Mouse (Mus musculus): ENCODE results near the gene Dpp7. TPM values are rescaled to one million over a fixed set of nuclear protein-coding genes. Genes with fewer than 3 reads are reported as not detected.

Dpp7 gene
- polyA plus RNA-seq, 1 experiment from 2014 or later, result 24.2 TPM

- WGBS, result 4% methylated on average over 41 of the region's 45 CpGs
- H3K27me3 ChIP-seq (replicated peaks), result peaks cover 59% of the 10 kb centered on the region
- peak overlapping the region; percentile 32; the same call in 1 of the 2 replicates for H3K9ac ChIP-seq (replicated peaks)
- H3K4me1 ChIP-seq, result peaks cover 9% of the 10 kb centered on the region
- no peak overlapping the region for H3K27ac ChIP-seq (replicated peaks)
- peak overlapping the region; percentile 36 for H3K4me3 ChIP-seq (replicated peaks)
- H3K4me2 ChIP-seq, result peak overlapping the region; percentile 68
- no peaks in the 10 kb centered on the region for H3K9me3 ChIP-seq (replicated peaks)
- ATAC-seq (ENCODE audit: low FRiP score), result peak; percentile 73
- peaks cover 64% of the 10 kb centered on the region for H3K36me3 ChIP-seq
These were observed 51.3 kb downstream of the Dpp7 start for GRCm38 (mm10) chr2:25304657-25305541.

- no peak for ATAC-seq (ENCODE audit: low FRiP score)
- H3K27me3 ChIP-seq (replicated peaks), result peaks cover 54% of the 10 kb centered on the region
- H3K4me2 ChIP-seq, result peak overlapping the region; percentile 68
- H3K4me3 ChIP-seq (replicated peaks), result peak overlapping the region; percentile 36; the same call in 1 of the 2 replicates
- no peak overlapping the region for H3K27ac ChIP-seq (replicated peaks)
- no peaks in the 10 kb centered on the region for H3K9me3 ChIP-seq (replicated peaks)
- WGBS, result 70% methylated on average over 7 of the region's 7 CpGs
- H3K4me1 ChIP-seq, result peaks cover 9% of the 10 kb centered on the region
- no peak overlapping the region for H3K9ac ChIP-seq (replicated peaks)
- H3K36me3 ChIP-seq, result peaks cover 57% of the 10 kb centered on the region
These were observed 52.1 kb downstream of the Dpp7 start for GRCm38 (mm10) chr2:25303931-25304656.

GRCm38 (mm10) chr2:25303452-25303851 is 52.7 kb downstream of the Dpp7 start:
- Histone ChIP-seq H3K9me3 (replicated peaks) (no peaks in the 10 kb centered on the region), H3K27ac (replicated peaks) (no peak overlapping the region), H3K4me1 (peaks cover 9% of the 10 kb centered on the region), H3K4me2 (no peak overlapping the region), H3K9ac (replicated peaks) (no peak overlapping the region), H3K4me3 (replicated peaks) (no peak overlapping the region), H3K27me3 (replicated peaks) (peaks cover 49% of the 10 kb centered on the region), H3K36me3 (peaks cover 53% of the 10 kb centered on the region)
- 73% methylated on average over 3 of the region's 3 CpGs for WGBS
- no peak for ATAC-seq (ENCODE audit: low FRiP score)

Other genes with a start within 250 kb of the Dpp7 start
- gene Nrarp, start 175.6 kb downstream of the Dpp7 start, polyA plus RNA-seq (2015; fragmentation: Nextera tagmentation; extraction: Ambion mirVana), result 15.0 and 16.8 TPM in 2 replicates
- gene Tor4a, start 159.5 kb downstream of the Dpp7 start, polyA plus RNA-seq (2015; fragmentation: Nextera tagmentation; extraction: Ambion mirVana), result 1.6 and 5.9 TPM in 2 replicates
- 101 and 105 TPM in 2 replicates for gene Nelfb, start 144.9 kb downstream of the Dpp7 start, polyA plus RNA-seq (2015; fragmentation: Nextera tagmentation; extraction: Ambion mirVana)
- not detected in 2 replicates for gene Stpg3, start 141.7 kb downstream of the Dpp7 start, polyA plus RNA-seq (2015; fragmentation: Nextera tagmentation; extraction: Ambion mirVana)
- gene Fam166a, start 137.6 kb downstream of the Dpp7 start, polyA plus RNA-seq (2015; fragmentation: Nextera tagmentation; extraction: Ambion mirVana), result not detected in 2 replicates
- 462 and 502 TPM in 2 replicates for gene Tubb4b, start 131.7 kb downstream of the Dpp7 start, polyA plus RNA-seq (2015; fragmentation: Nextera tagmentation; extraction: Ambion mirVana)
- not detected in 2 replicates for gene Slc34a3, start 122.0 kb downstream of the Dpp7 start, polyA plus RNA-seq (2015; fragmentation: Nextera tagmentation; extraction: Ambion mirVana)
- not detected in 2 replicates for gene Rnf224, start 119.6 kb downstream of the Dpp7 start, polyA plus RNA-seq (2015; fragmentation: Nextera tagmentation; extraction: Ambion mirVana)
- gene Rnf208, start 114.1 kb downstream of the Dpp7 start, polyA plus RNA-seq (2015; fragmentation: Nextera tagmentation; extraction: Ambion mirVana), result 158 and 190 TPM in 2 replicates
- 0.36 and 0.47 TPM in 2 replicates for gene Cysrt1, start 113.9 kb downstream of the Dpp7 start, polyA plus RNA-seq (2015; fragmentation: Nextera tagmentation; extraction: Ambion mirVana)
- 4.3 and 4.6 TPM in 2 replicates for gene AL732309.1, start 109.5 kb downstream of the Dpp7 start, polyA plus RNA-seq (2015; fragmentation: Nextera tagmentation; extraction: Ambion mirVana)
- 17.5 and 17.7 TPM in 2 replicates for gene Tmem203, start 100.9 kb downstream of the Dpp7 start, polyA plus RNA-seq (2015; fragmentation: Nextera tagmentation; extraction: Ambion mirVana)
- gene Tprn, start 93.7 kb downstream of the Dpp7 start, polyA plus RNA-seq (2015; fragmentation: Nextera tagmentation; extraction: Ambion mirVana), result 14.8 and 16.3 TPM in 2 replicates
- gene Ssna1, start 83.9 kb downstream of the Dpp7 start, polyA plus RNA-seq (2015; fragmentation: Nextera tagmentation; extraction: Ambion mirVana), result 177 and 183 TPM in 2 replicates
- 125 and 129 TPM in 2 replicates for gene Anapc2, start 83.9 kb downstream of the Dpp7 start, polyA plus RNA-seq (2015; fragmentation: Nextera tagmentation; extraction: Ambion mirVana)
- not detected in 2 replicates for gene Tmem210, start 68.2 kb downstream of the Dpp7 start, polyA plus RNA-seq (2015; fragmentation: Nextera tagmentation; extraction: Ambion mirVana)
- 0.22 and 0.26 TPM in 2 replicates for gene Lrrc26, start 66.4 kb downstream of the Dpp7 start, polyA plus RNA-seq (2015; fragmentation: Nextera tagmentation; extraction: Ambion mirVana)
- gene Grin1, start 37.2 kb downstream of the Dpp7 start, polyA plus RNA-seq (2015; fragmentation: Nextera tagmentation; extraction: Ambion mirVana), result 58.0 and 68.4 TPM in 2 replicates
- gene Man1b1, start 24.0 kb downstream of the Dpp7 start, polyA plus RNA-seq (2015; fragmentation: Nextera tagmentation; extraction: Ambion mirVana), result 43.5 and 46.6 TPM in 2 replicates
- 8.5 and 14.0 TPM in 2 replicates for gene Uap1l1, start 9.3 kb upstream of the Dpp7 start, polyA plus RNA-seq (2015; fragmentation: Nextera tagmentation; extraction: Ambion mirVana)
- gene Sapcd2, start 16.0 kb upstream of the Dpp7 start, polyA plus RNA-seq (2015; fragmentation: Nextera tagmentation; extraction: Ambion mirVana), result 10.6 and 16.3 TPM in 2 replicates
- gene Entpd2, start 39.5 kb upstream of the Dpp7 start, polyA plus RNA-seq (2015; fragmentation: Nextera tagmentation; extraction: Ambion mirVana), result 9.6 TPM in 2 replicates
- 398 and 483 TPM in 2 replicates for gene Npdc1, start 43.0 kb upstream of the Dpp7 start, polyA plus RNA-seq (2015; fragmentation: Nextera tagmentation; extraction: Ambion mirVana)
- 0.13 and 0.38 TPM in 2 replicates for gene Fut7, start 66.9 kb upstream of the Dpp7 start, polyA plus RNA-seq (2015; fragmentation: Nextera tagmentation; extraction: Ambion mirVana)
- 11.2 and 13.4 TPM in 2 replicates for gene Abca2, start 72.3 kb upstream of the Dpp7 start, polyA plus RNA-seq (2015; fragmentation: Nextera tagmentation; extraction: Ambion mirVana)
- gene Clic3, start 100.5 kb upstream of the Dpp7 start, polyA plus RNA-seq (2015; fragmentation: Nextera tagmentation; extraction: Ambion mirVana), result 1.8 and 2.0 TPM in 2 replicates
- gene Paxx, start 104.7 kb upstream of the Dpp7 start, polyA plus RNA-seq (2015; fragmentation: Nextera tagmentation; extraction: Ambion mirVana), result 100 and 120 TPM in 2 replicates
- gene Ptgds, start 113.7 kb upstream of the Dpp7 start, polyA plus RNA-seq (2015; fragmentation: Nextera tagmentation; extraction: Ambion mirVana), result 40.1 and 116 TPM in 2 replicates
- not detected in 2 replicates for gene Lcn12, start 137.6 kb upstream of the Dpp7 start, polyA plus RNA-seq (2015; fragmentation: Nextera tagmentation; extraction: Ambion mirVana)
- 128 and 134 TPM in 2 replicates for gene Fbxw5, start 144.4 kb upstream of the Dpp7 start, polyA plus RNA-seq (2015; fragmentation: Nextera tagmentation; extraction: Ambion mirVana)
- gene C8g, start 145.4 kb upstream of the Dpp7 start, polyA plus RNA-seq (2015; fragmentation: Nextera tagmentation; extraction: Ambion mirVana), result 6.3 and 6.4 TPM in 2 replicates
- gene Traf2, start 190.6 kb upstream of the Dpp7 start, polyA plus RNA-seq (2015; fragmentation: Nextera tagmentation; extraction: Ambion mirVana), result 15.4 and 21.1 TPM in 2 replicates
- gene Edf1, start 201.5 kb upstream of the Dpp7 start, polyA plus RNA-seq (2015; fragmentation: Nextera tagmentation; extraction: Ambion mirVana), result 400 and 433 TPM in 2 replicates
- gene Mamdc4, start 218.5 kb upstream of the Dpp7 start, polyA plus RNA-seq (2015; fragmentation: Nextera tagmentation; extraction: Ambion mirVana), result 2.3 and 33.0 TPM in 2 replicates
- gene Phpt1, start 218.9 kb upstream of the Dpp7 start, polyA plus RNA-seq (2015; fragmentation: Nextera tagmentation; extraction: Ambion mirVana), result 159 and 181 TPM in 2 replicates
- 14.5 and 18.9 TPM in 2 replicates for gene Ajm1, start 225.4 kb upstream of the Dpp7 start, polyA plus RNA-seq (2015; fragmentation: Nextera tagmentation; extraction: Ambion mirVana)